Mouse (Mus musculus): ENCODE measurements around the gene Coa4. TPM values are rescaled to one million over a fixed set of nuclear protein-coding genes. Genes with fewer than 3 reads are reported as not detected.
"Not testable (repeated sequence)": the region's sequence is repeated elsewhere in the genome, so short reads cannot be mapped to it uniquely, and the experiment has no call there.

Coa4 gene
- total RNA-seq, 4 experiments from 2014 or later: 14.3 to 19.9 (median 17.6) TPM

DNA sequence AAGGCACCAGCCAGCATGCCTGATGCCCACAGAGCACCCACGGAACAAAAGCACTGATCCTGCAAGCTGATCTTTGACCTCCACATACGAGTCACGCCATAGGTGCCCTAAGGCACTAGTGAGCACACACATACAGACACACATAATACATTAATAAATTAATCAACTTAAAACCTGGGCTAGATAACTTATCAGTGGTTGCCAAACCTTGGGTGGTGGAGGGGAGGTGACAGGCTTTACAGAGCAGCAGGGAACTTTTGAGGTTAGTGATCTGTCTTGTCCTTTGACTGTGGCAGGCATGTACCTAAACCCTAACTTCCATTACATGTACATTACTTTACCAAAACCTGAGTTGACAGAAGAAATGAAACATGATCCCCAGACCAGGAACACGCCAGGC, 22.5 kb downstream of the Coa4 start:
- no peak for DNase-seq (ENCODE audit: low spot score)

DNA sequence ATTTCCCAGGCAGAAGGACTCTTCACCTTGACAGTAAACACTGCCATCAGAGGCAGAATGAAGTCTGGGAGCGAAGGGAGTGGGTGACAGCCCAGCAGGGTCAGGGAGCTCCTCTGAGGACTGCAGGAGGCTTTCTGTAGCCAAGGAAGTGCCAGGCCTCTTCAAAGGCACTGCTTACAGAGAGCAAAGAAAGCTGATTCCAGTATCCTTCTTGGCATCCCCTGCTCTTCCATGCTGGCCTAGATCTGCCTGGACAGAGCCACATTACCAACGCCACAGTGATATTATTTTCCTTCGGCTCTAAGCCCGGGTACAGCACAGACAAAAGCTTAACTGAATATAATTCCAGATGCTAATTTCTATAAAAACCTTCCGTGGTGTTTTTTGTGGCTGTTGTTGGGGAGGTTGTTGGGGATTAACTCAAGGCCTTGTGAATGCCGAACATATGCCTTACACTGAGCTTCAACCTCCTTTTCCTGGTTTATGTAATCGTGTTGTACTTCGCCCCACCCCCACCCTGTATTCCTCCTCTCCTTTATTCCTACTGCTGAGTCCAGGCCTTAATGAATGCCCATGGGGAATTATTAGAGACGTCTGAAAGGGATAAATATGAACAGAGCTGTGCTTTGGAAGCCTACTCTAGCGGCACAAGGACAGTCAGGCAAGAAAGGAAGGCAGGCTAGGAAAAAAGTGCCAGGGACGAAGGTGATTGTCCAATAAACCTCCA, 25.2 kb downstream of the Coa4 start:
- DNase-seq (ENCODE audit: low spot score): no peak

DNA sequence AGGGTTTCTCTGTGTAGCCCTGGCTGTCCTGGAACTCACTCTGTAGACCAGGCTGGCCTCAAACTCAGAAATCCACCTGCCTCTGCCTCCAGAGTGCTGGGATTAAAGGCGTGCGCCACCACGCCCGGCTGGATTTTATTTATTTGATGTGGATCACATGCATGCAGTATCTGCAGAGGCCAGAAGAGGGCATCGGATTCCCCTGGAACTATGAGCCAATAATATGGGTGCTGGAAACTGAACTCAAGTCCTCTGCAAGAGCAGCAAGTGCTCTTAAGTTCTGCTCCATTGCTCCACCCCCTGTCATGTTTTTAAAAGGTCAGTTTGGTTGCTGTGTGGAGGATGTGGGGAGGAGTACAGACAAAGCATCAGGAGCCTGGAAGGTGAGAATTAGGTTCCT, 30.4 kb downstream of the Coa4 start:
- not testable (repeated sequence) for DNase-seq (ENCODE audit: low spot score)

DNA sequence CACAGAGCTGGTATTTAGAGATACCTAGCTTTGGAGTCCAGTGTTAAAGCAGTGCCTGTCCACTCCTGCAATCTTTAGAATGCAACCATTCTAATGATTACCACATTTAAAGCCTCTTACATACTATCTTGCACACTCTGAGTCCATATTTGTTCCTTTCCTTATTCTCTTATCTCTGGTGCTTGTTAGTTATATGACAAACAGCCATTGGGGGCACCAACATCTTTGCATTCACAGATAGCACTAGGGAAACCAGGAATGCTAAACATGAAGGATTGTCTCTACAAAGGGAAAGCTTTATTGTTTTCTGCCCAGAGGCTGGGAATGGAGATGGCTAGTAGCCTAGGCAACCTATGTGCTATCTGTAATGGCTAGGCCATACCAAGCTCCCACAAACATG, 33.0 kb downstream of the Coa4 start:
- DNase-seq (ENCODE audit: low spot score): no peak

DNA sequence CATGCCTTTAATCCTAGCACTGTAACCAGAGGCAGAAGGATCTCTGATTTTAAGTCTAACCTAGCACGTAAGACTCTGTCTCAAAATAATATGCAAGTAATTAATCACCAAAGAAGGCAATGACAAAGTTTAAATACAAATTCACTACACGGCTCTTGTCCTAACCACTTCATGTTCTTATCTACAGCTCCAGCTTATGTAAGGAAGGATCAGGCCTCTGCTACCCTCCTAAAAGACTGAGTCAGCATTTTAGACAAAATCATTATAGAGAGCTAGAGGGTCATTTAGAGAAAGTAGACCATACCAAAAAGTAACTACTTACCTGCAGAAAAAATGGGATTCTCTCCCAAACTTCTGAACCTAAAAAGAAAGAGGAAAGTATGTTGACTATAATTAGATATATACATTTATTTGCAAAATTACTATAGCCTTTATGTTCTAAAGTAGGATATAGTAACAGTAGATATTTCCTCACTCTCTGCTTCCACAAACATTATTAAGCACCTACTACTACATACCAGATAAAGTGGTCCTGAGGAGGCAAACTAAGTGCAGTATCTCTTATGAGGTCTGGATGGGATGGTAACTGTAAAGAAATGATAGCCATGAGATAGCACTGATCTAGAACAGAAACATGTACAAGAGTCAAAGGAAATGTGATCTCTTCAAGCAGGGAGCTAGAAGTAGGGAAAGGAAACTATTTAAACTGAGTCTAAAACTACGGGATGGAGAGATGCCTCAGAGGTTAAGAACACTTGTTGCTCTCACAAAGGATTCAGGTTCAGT, 34.3 kb downstream of the Coa4 start:
- no peak for DNase-seq (ENCODE audit: low spot score)

DNA sequence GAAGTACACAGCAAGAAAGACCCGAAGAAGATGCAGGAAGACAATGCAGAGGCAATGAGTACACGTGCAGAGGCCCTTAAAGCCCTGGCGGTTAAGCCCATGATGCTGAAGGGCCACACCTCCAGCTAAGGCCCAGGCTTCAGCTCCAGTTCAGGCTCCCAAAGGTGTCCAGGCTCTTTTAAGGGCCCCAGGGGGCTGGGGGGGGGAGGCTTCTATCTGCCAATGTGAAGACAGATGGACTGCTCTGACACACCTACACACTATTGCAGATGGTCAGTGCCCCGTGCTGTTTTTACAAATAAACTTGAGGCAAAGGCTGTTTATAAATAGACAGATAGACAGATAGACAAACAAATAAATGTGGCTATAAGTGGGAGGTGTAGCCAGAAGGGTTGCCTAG, 35.2 kb downstream of the Coa4 start:
- DNase-seq (ENCODE audit: low spot score): no peak

DNA sequence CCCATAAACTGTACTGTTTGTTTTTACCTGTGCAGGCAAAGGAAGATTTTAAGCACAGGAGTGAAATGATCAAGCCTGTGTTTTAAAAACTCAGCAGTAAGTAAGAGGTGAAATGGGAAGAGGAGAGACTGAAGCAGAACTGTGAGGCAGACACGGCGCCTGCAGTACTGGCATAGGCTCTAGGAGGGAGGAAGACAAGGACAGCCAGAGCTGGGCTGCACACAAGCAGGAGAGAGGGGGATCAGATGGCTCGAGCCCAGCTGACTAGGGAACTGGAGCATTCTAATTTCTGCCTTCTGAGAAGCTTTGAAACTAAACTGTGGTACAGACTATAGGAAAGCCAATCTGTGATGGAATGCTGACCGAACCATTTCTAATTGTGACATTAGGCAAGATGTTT, 35.8 kb downstream of the Coa4 start:
- DNase-seq (ENCODE audit: low spot score): no peak

DNA sequence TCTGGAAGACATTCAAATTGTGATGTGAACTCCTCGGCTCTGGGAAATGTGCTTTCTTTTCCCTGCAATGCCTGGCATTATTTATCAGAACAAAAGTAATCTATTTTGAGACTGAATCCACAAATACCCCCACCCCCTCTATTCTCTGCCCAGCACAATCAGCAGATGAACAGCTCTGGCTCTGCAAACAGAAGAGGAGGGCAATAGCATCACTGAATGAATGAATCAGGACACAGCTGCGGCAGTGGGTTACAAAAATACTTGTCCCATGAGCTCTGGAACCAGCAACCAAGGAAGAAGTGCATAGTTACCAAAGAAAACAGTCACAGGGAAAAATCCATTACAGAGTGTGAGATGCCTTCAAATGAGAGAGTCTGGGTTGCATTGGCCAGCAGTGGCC, 41.9 kb downstream of the Coa4 start:
- DNase-seq (ENCODE audit: low spot score): no peak

DNA sequence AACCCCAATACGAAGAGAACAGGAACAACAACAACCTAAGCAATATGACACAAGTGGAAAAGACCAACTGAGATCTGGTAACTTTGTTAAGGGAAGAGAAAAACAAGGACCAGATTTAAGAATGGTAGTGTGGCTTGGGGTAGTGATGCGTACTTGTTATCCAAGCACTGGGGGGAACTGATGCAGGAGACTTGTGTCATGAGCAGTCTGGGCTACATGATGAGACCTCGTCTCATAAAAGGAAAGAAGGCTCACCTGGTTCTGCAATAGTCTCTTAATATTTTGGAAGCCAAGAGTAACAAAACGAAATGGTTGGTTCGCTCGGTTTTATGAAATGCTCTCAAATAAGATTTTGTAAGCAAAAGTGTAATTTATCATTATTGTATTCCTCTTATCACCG, 45.4 kb downstream of the Coa4 start:
- DNase-seq (ENCODE audit: low spot score): no peak

DNA sequence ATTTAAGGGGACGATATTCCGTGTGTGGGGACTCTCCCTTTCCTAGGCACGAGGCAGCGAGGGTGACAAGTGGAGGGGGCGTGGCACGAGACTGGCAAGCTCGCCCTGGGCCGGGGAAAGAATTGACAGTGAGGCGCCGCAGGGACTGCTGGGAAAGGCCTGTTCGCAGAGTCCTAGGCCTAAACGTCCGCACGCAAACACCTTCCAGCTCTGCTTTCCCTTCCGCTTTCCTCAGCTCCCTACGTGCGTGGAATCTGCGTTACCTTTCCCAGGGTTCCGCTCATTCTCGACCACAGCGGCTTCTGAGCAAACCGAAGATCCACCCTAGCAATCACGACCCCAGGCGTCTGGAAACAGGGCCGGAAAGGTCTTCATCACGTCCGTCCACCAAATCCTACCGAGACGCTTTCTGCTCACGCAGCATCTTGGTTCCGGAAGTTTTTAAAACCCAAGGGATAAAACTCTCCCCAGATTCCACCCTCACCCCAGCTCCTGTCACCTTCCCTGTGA, 45.9 kb downstream of the Coa4 start:
- DNase-seq (ENCODE audit: low spot score): peak; percentile 91

DNA sequence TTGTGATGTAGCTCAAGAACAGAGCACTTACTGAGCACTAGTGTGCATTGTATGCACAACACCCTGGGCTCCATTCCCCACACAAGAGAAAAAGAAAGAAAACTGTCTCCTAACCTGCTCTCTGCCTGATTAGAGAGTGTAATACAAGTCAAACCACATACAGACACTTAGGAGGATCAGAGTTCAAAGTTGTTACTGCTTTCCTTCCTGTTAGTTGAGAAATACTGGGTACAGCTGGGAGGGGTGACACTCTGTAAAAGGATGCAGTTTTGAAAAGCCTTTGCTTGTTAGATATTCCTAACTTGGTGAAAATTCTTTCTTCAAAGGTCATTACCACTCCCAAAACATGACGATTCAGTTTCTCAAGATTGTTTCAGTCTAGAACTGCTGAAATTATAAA, 52.9 kb downstream of the Coa4 start:
- no peak for DNase-seq (ENCODE audit: low spot score)

Other genes with a start within 250 kb of the Coa4 start
- gene C2cd3, start 164.8 kb upstream of the Coa4 start, total RNA-seq (2022): 1 to 10 TPM; 7.5 to 9.7 (median 8.5) TPM
- gene Ppme1, start 164.8 kb upstream of the Coa4 start, total RNA-seq (2022): 10 to 100 TPM; 36.0 to 38.6 (median 36.9) TPM
- 10 to 100 TPM; 20.7 to 55.8 (median 48.5) TPM for gene Ucp3, start 64.1 kb upstream of the Coa4 start, total RNA-seq (2022)
- gene Ucp2, start 43.7 kb upstream of the Coa4 start, total RNA-seq (2022): 100 to 1,000 TPM; 165 to 276 (median 226) TPM
- gene Dnajb13, start 22.1 kb upstream of the Coa4 start, total RNA-seq (2022): under 1 TPM in 1 of 4 experiments, not detected in 3; 0.50 TPM
- gene Rab6a, start 70.3 kb downstream of the Coa4 start, total RNA-seq (2022): 10 to 100 TPM; 60.7 to 63.9 (median 62.5) TPM
- 10 to 100 TPM; 69.4 to 78.5 (median 76.5) TPM for gene Mrpl48, start 71.2 kb downstream of the Coa4 start, total RNA-seq (2022)
- gene Plekhb1, start 125.3 kb downstream of the Coa4 start, total RNA-seq (2022): 1 to 10 TPM; 2.9 to 3.7 (median 3.4) TPM
- 10 to 100 TPM; 32.7 to 35.7 (median 34.1) TPM for gene Fam168a, start 169.6 kb downstream of the Coa4 start, total RNA-seq (2022)

All from heart, adult 8-10 months (tissue).